Mouse (Mus musculus) lung, postnatal 0 days (tissue): ENCODE data around the gene Nfia. TPM values are rescaled to one million over a fixed set of nuclear protein-coding genes. Genes with fewer than 3 reads are reported as not detected.

Source experiments
- ATAC-seq: fragments of 200-750 bp; cut with Nextera tagmentation; 2 replicates; pipeline ENCODE4 v1.8.0; 2017; ENCODE audit warnings: moderate library complexity
- DNase-seq: peaks from one replicate; pipeline ENCODE4 v3.0.0-alpha.2; 2016; ENCODE audit warnings: low spot score
- H3K27ac ChIP-seq: fragments of 300-500 bp; sonication (generic); 2 replicates; pipeline ENCODE4 v1.5.1; 2014; ENCODE audit warnings: antibody characterized with exemption, mild to moderate bottlenecking, low read length, mixed read lengths
- H3K27me3 ChIP-seq: fragments of 300-500 bp; sonication (generic); replicated peaks from 2 replicates; pipeline ENCODE4 v1.6.1; 2014; ENCODE audit warnings: low read length, mixed read lengths; ENCODE audit not compliant: insufficient read depth
- H3K36me3 ChIP-seq: fragments of 300-500 bp; sonication (generic); 2 replicates; pipeline ENCODE4 v1.6.1; 2014; ENCODE audit warnings: low read length, mixed read lengths; ENCODE audit not compliant: insufficient read depth
- H3K4me1 ChIP-seq: fragments of 300-500 bp; sonication (generic); 2 replicates; pipeline ENCODE4 v1.6.1; 2014; ENCODE audit warnings: antibody characterized with exemption, low read depth, low read length, mixed read lengths; ENCODE audit not compliant: insufficient read depth
- H3K4me2 ChIP-seq: fragments of 300-500 bp; sonication (generic); replicated peaks from 2 replicates; pipeline ENCODE4 v1.6.1; 2014; ENCODE audit warnings: low read depth, mild to moderate bottlenecking, low read length, moderate library complexity, mixed read lengths
- H3K4me3 ChIP-seq: fragments of 300-500 bp; sonication (generic); 2 replicates; pipeline ENCODE4 v1.5.1; 2014; ENCODE audit warnings: low read depth, low read length
- H3K9ac ChIP-seq: fragments of 300-500 bp; sonication (generic); replicated peaks from 2 replicates; pipeline ENCODE4 v1.6.1; 2014; ENCODE audit warnings: low read depth, mild to moderate bottlenecking
- H3K9me3 ChIP-seq: fragments of 300-500 bp; sonication (generic); 2 replicates; pipeline ENCODE4 v1.6.1; 2016; ENCODE audit warnings: low read length, mixed read lengths
- CTCF ChIP-seq: IDR thresholded peaks from 2 replicates; pipeline ENCODE4 v1.5.1; 2016; ENCODE audit warnings: antibody characterized with exemption, mild to moderate bottlenecking
- EP300 ChIP-seq: IDR thresholded peaks from 2 replicates; pipeline ENCODE4 v1.6.1; 2016; ENCODE audit warnings: antibody characterized with exemption, mild to moderate bottlenecking, control low read depth
- WGBS: fragments of 180-500 bp; shearing (Covaris S2); extraction: QIAGEN DNeasy Blood & Tissue Kit; methylation state at CpG from one replicate; pipeline ENCODE4 v1.1.7; 2014; 5-methylcytosine and 5-hydroxymethylcytosine counted together
- polyA plus RNA-seq: library from polyadenylated mRNA; unstranded; fragments of >200 nt; fragmentation: Nextera tagmentation; extraction: Ambion mirVana; gene quantifications from 2 replicates; pipeline ENCODE4 v1.2.1, GENCODE M21; 2015

The Nfia gene
- polyA plus RNA-seq, 1 experiment from 2014 or later: 40.5 TPM

DNA sequence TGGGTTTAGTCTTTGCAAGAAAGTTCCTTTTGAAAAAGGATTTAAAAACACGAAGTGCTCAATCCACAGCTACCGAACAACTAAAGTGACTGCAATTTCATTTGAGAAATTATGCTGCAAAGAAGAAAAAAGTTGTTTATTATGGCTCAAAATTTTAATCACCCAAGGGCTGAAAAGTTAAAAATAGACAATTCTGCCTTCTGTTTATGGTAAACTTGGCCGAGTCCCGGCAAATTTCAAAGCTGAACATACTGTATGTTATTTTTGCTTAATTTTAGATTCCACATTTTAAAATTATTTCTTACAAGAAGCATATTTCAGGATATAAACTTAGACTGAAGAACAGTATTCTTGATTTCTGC lies 59.7 kb downstream of the Nfia start:
- Histone ChIP-seq H3K9ac (no peak overlapping the region), H3K27me3 (no peaks in the 10 kb centered on the region), H3K4me1 (no peaks in the 10 kb centered on the region; the same call in 1 of the 2 replicates), H3K4me3 (no peak overlapping the region), H3K27ac (no peak overlapping the region), H3K9me3 (no peaks in the 10 kb centered on the region), H3K4me2 (no peak overlapping the region), H3K36me3 (no peaks in the 10 kb centered on the region)
- TF ChIP-seq EP300: no peak
- TF ChIP-seq CTCF: no peak
- DNase-seq: no peak
- ATAC-seq: no peak
- 80% methylated on average over 4 of the region's 4 CpGs for WGBS

DNA sequence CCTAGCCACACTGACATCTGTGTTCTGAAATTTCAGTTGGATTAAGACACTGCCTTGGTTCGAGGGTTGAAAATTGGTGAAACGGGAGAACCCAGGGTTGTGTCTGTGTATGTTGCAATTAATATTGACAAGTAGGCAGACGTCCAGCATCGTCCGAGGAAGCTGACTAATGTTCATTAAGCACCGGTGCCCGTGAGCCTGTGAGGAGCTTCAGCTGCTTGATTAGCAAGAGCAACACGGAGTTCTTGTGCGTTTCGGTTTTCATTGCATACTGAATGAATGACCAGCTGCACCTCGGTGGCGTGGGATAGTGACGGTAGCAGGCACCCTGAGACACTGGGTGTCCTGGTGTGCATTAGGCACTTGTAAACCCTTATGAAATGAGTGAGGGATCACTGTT lies 64.3 kb downstream of the Nfia start:
- H3K27ac ChIP-seq: no peak overlapping the region
- WGBS: 44% methylated on average over 13 of the region's 13 CpGs
- no peak overlapping the region for H3K4me2 ChIP-seq
- no peak overlapping the region for H3K9ac ChIP-seq
- no peaks in the 10 kb centered on the region for H3K36me3 ChIP-seq
- no peaks in the 10 kb centered on the region for H3K27me3 ChIP-seq
- ATAC-seq (0 out of 2 replicates have a peak, but pooled peaks have one; percentile 9), DNase-seq (peak; percentile 24)
- peaks cover 18% of the 10 kb centered on the region; the same call in 1 of the 2 replicates for H3K4me1 ChIP-seq
- no peak for TF ChIP-seq CTCF
- TF ChIP-seq EP300: no peak
- no peaks in the 10 kb centered on the region for H3K9me3 ChIP-seq
- no peak overlapping the region for H3K4me3 ChIP-seq

DNA sequence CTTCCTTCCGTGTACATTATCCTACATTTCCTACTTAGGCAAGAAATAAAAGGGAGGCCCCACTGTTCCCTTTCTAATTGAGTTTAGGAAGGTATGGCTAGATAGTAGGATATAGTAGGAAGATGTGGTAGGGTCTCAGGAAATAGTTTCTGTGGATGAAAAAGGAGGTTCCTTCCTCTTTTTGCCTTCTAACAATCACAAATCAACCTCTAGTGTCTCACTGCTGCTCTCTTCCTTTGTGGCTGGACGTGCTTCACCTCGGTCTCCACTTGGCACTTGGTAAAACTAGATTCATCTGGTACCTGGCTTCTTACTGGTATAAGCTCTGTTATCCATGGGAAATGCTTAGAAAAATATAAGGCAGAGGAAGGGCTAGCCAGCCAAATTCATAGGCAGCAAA lies 65.2 kb downstream of the Nfia start:
- Histone ChIP-seq H3K9me3 (no peaks in the 10 kb centered on the region), H3K4me1 (peaks cover 18% of the 10 kb centered on the region; the same call in 1 of the 2 replicates), H3K27ac (no peak overlapping the region), H3K36me3 (no peaks in the 10 kb centered on the region), H3K9ac (no peak overlapping the region), H3K27me3 (no peaks in the 10 kb centered on the region), H3K4me2 (no peak overlapping the region), H3K4me3 (no peak overlapping the region)
- DNase-seq: no peak
- TF ChIP-seq CTCF (no peak), EP300 (no peak)
- no peak for ATAC-seq
- WGBS: 64% methylated on average over 3 of the region's 3 CpGs

DNA sequence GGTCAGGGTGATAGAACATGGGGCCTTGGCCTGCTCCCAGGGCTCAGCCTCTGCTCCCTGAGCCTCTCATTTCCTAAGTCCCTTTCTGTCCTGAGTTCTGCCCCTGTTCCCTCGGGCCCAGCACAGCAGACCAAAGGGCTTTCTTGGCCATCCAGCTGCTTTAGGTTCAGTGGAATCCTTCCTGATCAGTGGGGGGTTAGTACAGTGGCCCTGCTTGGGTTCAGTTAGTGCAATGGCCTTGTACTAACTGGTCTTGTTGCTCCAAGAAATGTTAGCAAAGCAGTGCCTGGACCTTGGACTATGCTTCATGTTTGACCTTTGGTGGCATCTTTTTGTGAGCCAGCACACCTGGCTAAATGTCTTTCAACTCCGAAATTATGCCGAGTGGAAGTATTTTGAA lies 66.1 kb downstream of the Nfia start:
- no peak for DNase-seq
- no peak for TF ChIP-seq CTCF
- TF ChIP-seq EP300: no peak
- H3K27ac ChIP-seq: 0 out of 2 replicates have a peak overlapping the region, but pooled peaks have one; percentile 0
- H3K36me3 ChIP-seq: no peaks in the 10 kb centered on the region
- H3K4me1 ChIP-seq: peaks cover 18% of the 10 kb centered on the region; the same call in 1 of the 2 replicates
- no peak overlapping the region for H3K9ac ChIP-seq
- no peak for ATAC-seq
- no peak overlapping the region for H3K4me3 ChIP-seq
- WGBS: 36% methylated on average over 3 of the region's 3 CpGs
- H3K4me2 ChIP-seq: no peak overlapping the region
- no peaks in the 10 kb centered on the region for H3K9me3 ChIP-seq
- H3K27me3 ChIP-seq: no peaks in the 10 kb centered on the region

DNA sequence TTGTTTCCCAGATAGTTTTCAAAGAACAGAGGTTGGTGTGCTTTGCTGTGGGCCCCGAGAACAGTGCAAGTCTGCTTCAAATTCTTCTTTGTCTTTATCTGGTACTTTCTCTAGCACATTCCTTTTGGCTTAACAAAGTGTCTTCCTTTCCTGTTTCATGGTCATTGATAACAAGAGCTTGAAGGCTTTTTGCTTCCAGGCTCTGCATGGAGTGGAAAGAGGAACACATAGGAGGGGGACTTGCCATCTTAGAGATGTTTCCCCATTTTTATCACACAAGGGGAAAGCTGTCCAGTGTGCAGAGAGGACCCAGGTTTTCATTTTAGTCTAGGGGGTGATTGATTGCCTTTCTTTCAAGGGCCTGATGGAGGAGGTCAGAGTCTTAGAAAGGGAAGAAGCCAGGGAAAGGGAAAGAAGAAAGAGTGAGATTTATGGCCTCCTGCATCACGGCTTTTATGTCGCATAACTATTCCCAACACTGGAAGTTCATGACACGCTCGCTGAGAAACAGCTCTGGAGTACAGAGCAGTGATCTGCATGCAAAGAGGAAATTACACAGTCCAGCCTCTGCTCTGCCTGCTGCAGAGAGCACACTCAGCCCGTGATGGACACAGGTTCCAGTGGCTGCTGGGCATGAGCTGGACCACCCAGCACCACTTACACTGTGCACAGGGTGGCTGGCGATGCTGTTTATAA lies 67.0 kb downstream of the Nfia start:
- ATAC-seq: no peak
- Histone ChIP-seq H3K9ac (no peak overlapping the region), H3K4me2 (no peak overlapping the region)

DNA sequence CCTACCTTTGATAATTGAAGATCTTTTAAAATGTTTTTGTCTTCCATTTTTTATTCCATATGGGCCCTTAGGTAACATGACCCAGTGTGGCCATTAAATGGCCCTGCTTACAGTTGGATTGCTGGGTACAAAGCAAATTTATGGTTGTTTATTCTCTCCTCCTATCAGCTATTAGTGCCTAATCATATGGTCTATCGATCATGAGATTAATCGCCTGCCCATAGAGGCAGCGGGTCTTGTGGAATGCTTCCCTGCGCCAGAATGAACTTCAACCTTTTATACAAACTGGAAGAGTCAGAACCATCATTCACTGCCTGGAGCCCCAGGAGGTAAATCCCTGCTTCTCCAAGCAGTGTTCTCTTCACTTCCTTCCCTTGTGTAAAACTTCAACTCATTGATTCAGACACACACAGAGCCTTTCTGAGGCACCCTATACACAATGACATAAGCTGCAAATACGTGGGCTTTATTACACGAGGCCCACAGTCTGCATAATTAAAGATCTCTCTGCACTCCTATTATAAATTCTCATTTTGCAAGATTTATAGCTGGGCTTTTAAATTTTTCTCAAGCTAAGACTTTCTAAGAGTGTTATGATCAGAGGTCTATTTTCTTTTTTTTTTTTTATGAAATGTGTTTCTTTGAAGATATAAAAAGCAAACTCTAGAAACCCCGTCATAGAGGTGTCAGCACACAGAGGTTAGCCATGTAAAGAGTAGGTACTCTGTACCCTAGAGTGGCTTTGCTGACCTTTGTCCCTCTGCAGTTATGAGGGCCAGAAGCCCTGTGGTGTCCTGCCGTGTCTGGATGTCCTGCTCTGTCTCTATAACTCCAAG lies 67.9 kb downstream of the Nfia start:
- DNase-seq (no peak), ATAC-seq (no peak)
- 53% methylated on average over 8 of the region's 8 CpGs for WGBS
- Histone ChIP-seq H3K4me2 (no peak overlapping the region), H3K4me1 (peaks cover 23% of the 10 kb centered on the region; the same call in 1 of the 2 replicates), H3K9ac (no peak overlapping the region), H3K9me3 (no peaks in the 10 kb centered on the region), H3K36me3 (no peaks in the 10 kb centered on the region), H3K4me3 (no peak overlapping the region), H3K27ac (no peak overlapping the region), H3K27me3 (no peaks in the 10 kb centered on the region)
- no peak for TF ChIP-seq CTCF
- no peak for TF ChIP-seq EP300

More for the DNA sequence above, 67.0 kb downstream of the Nfia start:
- DNase-seq: peak; percentile 18
- H3K9me3 ChIP-seq: no peaks in the 10 kb centered on the region
- H3K36me3 ChIP-seq: no peaks in the 10 kb centered on the region
- 35% methylated on average over 7 of the region's 7 CpGs for WGBS
- no peaks in the 10 kb centered on the region for H3K27me3 ChIP-seq
- H3K27ac ChIP-seq: peak overlapping the region; percentile 20; the same call in 1 of the 2 replicates
- H3K4me3 ChIP-seq: no peak overlapping the region
- TF ChIP-seq CTCF (no peak), EP300 (no peak)
- peaks cover 23% of the 10 kb centered on the region; the same call in 1 of the 2 replicates for H3K4me1 ChIP-seq
